16 mouse cellular contexts compared by ENCODE assay signal in genomic region chr9:63971557-63971956, GRCm38 (mm10). TPM values are rescaled to one million over a fixed set of nuclear protein-coding genes. Genes with fewer than 3 reads are reported as not detected.
DNase-seq lines count a peak whose midpoint lies in the region; ATAC-seq and TF ChIP-seq lines count a peak whose summit lies in the region.
"Had no signal": no experiment of that assay in that cellular context is flagged by ENCODE, and none has a peak within 500 bp of the region (broad histone marks: within the 10 kb centered on the region; RNA-seq: fewer than 3 reads in every experiment).

No protein-coding gene starts in this region.

- no peaks in the 10 kb centered on the region for H3K9me3 ChIP-seq in heart, embryonic 10.5 days
- H3K9me3 ChIP-seq in kidney, embryonic 16.5 days (ENCODE audit: low read length), result no peaks in the 10 kb centered on the region
- H3K9me3 ChIP-seq in E14TG2a.4 (ENCODE audit: low read length), result no peaks in the 10 kb centered on the region
- H3K9me3 ChIP-seq: limb, embryonic 15.5 days had no signal

- no peak for ATAC-seq in kidney, embryonic 16.5 days (ENCODE audit: low FRiP score, low TSS enrichment)
- ATAC-seq: CD4-positive, CD25-positive, alpha-beta regulatory T cell, adult 4 months; hindbrain, postnatal 0 days had no signal

- WGBS in heart, embryonic 10.5 days, result 47% methylated on average over 4 of the region's 4 CpGs
- 62% methylated on average over 4 of the region's 4 CpGs for WGBS in kidney, embryonic 16.5 days

- no peak for TF ChIP-seq CTCF in E14TG2a.4 (conservative IDR thresholded peaks at IDR 0.05; ENCODE audit: low read length)

- peaks cover 34% of the 10 kb centered on the region for H3K36me3 ChIP-seq in heart, embryonic 10.5 days
- H3K36me3 ChIP-seq in kidney, embryonic 16.5 days (ENCODE audit: insufficient read depth, low read length), result 0 out of 2 replicates have a peak, but pooled peaks cover 8% of the 10 kb centered on the region
- peaks cover 26% of the 10 kb centered on the region for H3K36me3 ChIP-seq in E14TG2a.4 (ENCODE audit: insufficient read depth, low read length)
- H3K36me3 ChIP-seq: limb, embryonic 15.5 days had no signal

- H3K9ac ChIP-seq in kidney, embryonic 16.5 days (replicated peaks; ENCODE audit: low read length), result no peak overlapping the region
- H3K9ac ChIP-seq: limb, embryonic 15.5 days had no signal

- H3K4me1 ChIP-seq in heart, embryonic 10.5 days, result peaks cover 94% of the 10 kb centered on the region
- H3K4me1 ChIP-seq in kidney, embryonic 16.5 days (ENCODE audit: insufficient read depth, low read length), result peaks cover 87% of the 10 kb centered on the region
- H3K4me1 ChIP-seq in E14TG2a.4 (replicated peaks; ENCODE audit: low read depth, low read length), result peaks cover 84% of the 10 kb centered on the region
- H3K4me1 ChIP-seq in brown adipose tissue, adult 24 weeks (ENCODE audit: control insufficient read depth, insufficient read depth, insufficient read length, low read length), result peaks cover 80% of the 10 kb centered on the region

- intact Hi-C loops in heart, postnatal 25 days (cut with DNase I), result no loop called here

- H3K27ac ChIP-seq in heart, embryonic 10.5 days, result peak overlapping the region; percentile 69
- H3K27ac ChIP-seq in kidney, embryonic 16.5 days (ENCODE audit: low read length), result no peak overlapping the region
- peak overlapping the region; percentile 87 for H3K27ac ChIP-seq in brown adipose tissue, adult 24 weeks (replicated peaks; ENCODE audit: low read depth, low read length)
- H3K27ac ChIP-seq: hindbrain, postnatal 0 days had no signal

- no peaks in the 10 kb centered on the region for H3K27me3 ChIP-seq in heart, embryonic 10.5 days (ENCODE audit: insufficient read depth, poor library complexity, severe bottlenecking)
- H3K27me3 ChIP-seq in kidney, embryonic 16.5 days (ENCODE audit: insufficient read depth, low read length), result no peaks in the 10 kb centered on the region
- H3K27me3 ChIP-seq in E14TG2a.4 (ENCODE audit: insufficient read depth, low read length), result no peaks in the 10 kb centered on the region
- H3K27me3 ChIP-seq: limb, embryonic 15.5 days had no signal

- DNase-seq in heart, embryonic 10.5 days (ENCODE audit: low spot score), result no peak
- no peak for DNase-seq in heart, postnatal 25 days (ENCODE audit: low spot score)
- peak; percentile 31 for DNase-seq in kidney, postnatal 10 days
- no peak for DNase-seq in urinary bladder, postnatal 10 days (ENCODE audit: low spot score)
- DNase-seq: cerebellum, adult 8-10 months; embryo, embryonic 11 days; midbrain, embryonic 14.5 days; right cerebral cortex, postnatal 14 days had no signal

- H3K4me2 ChIP-seq in kidney, embryonic 16.5 days (replicated peaks; ENCODE audit: low read depth, low read length), result no peak overlapping the region
- H3K4me2 ChIP-seq: limb, embryonic 15.5 days had no signal

- no peak overlapping the region for H3K4me3 ChIP-seq in heart, embryonic 10.5 days
- no peak overlapping the region for H3K4me3 ChIP-seq in kidney, embryonic 16.5 days (ENCODE audit: low read length)
- 0 out of 2 replicates have a peak overlapping the region, but pooled peaks have one; percentile 5 for H3K4me3 ChIP-seq in E14TG2a.4 (replicated peaks; ENCODE audit: low read length)
- no peak overlapping the region for H3K4me3 ChIP-seq in brown adipose tissue, adult 24 weeks (ENCODE audit: insufficient read depth, low read depth, low read length)
- H3K4me3 ChIP-seq: layer of hippocampus, adult 2 months; left cerebral cortex, adult 2 months; limb, embryonic 15.5 days had no signal

RNA-seq across cellular contexts. Expression of gene Smad6, which starts 50.3 kb away (rescaled TPM):
- 29.4 and 47.2 TPM in 2 replicates for polyA plus RNA-seq in heart, embryonic 10.5 days (2016; fragmentation: Nextera tagmentation; extraction: Ambion mirVana)
- total RNA-seq in heart, postnatal 25 days (2021), result 10 to 100 TPM in 1 of 2 experiments, 1 to 10 TPM in 1; 9.8 to 13.6 TPM
- polyA plus RNA-seq in kidney, embryonic 16.5 days (2015; fragmentation: Nextera tagmentation; extraction: Ambion mirVana), result 8.1 and 8.4 TPM in 2 replicates
- polyA plus RNA-seq in brown adipose tissue, adult 24 weeks (2012; ENCODE audit: insufficient read depth, insufficient read length, missing spikeins), result 5.3 and 14.8 TPM in 2 replicates
